Comparison of ENCODE assay signal across 8 mouse cellular contexts in genomic region chr11:69880853-69881603, GRCm38 (mm10). TPM values are rescaled to one million over a fixed set of nuclear protein-coding genes. Genes with fewer than 3 reads are reported as not detected.
DNase-seq lines count a peak whose midpoint lies in the region; ATAC-seq and TF ChIP-seq lines count a peak whose summit lies in the region.

Gene Kctd11, minus strand, starts transcription at chr11:69881406.

- H3K4me2 ChIP-seq in hindbrain, postnatal 0 days (ENCODE audit: low read depth, low read length), result peak within 1 kb of the TSS; percentile 54

- intact Hi-C loops in left cerebral cortex, postnatal 25 days (cut with DNase I), result no loop called here

- peak; percentile 95 to 97 for DNase-seq in adrenal gland, adult (ENCODE audit: inconsistent age in 2 of 2, low spot score in 1 of 2)
- DNase-seq in embryo, embryonic 10.5 days (ENCODE audit: low spot score), result peak; percentile 89
- DNase-seq in gastrocnemius, postnatal 10 days, result peak; percentile 87
- peak; percentile 78 for DNase-seq in hindbrain, postnatal 0 days (ENCODE audit: low spot score)
- peak; percentile 60 to 72 for DNase-seq in left cerebral cortex, postnatal 25 days (ENCODE audit: low spot score in 2 of 2)
- DNase-seq in right cerebral cortex, postnatal 14 days, result peak; percentile 64
- peak; percentile 86 for DNase-seq in urinary bladder, postnatal 25 days (ENCODE audit: low spot score)

- peak; percentile 87 for ATAC-seq in hindbrain, postnatal 0 days
- ATAC-seq in megakaryocyte-erythroid progenitor cell, adult 5-6 weeks (replicated peaks; ENCODE audit: low FRiP score, low TSS enrichment, poor library complexity, severe bottlenecking), result peak; percentile 14; the same call in 1 of the 2 replicates

- peak within 1 kb of the TSS; percentile 37; the same call in 1 of the 2 replicates for H3K9ac ChIP-seq in hindbrain, postnatal 0 days (replicated peaks; ENCODE audit: low read length)

- 0 out of 2 replicates have a peak, but pooled peaks have one; percentile 13 for TF ChIP-seq CTCF in hindbrain, postnatal 0 days (IDR thresholded peaks at IDR 0.05; ENCODE audit: low read depth)

- under 1% methylated on average over 45 of the region's 46 CpGs for WGBS in hindbrain, postnatal 0 days

- no peaks in the 10 kb centered on the region for H3K9me3 ChIP-seq in hindbrain, postnatal 0 days (ENCODE audit: low read length)

- H3K4me3 ChIP-seq in hindbrain, postnatal 0 days (ENCODE audit: low read length), result peak within 1 kb of the TSS; percentile 34

- H3K4me1 ChIP-seq in hindbrain, postnatal 0 days (ENCODE audit: insufficient read depth, low read length), result peaks cover 5% of the 10 kb centered on the region; the same call in 1 of the 2 replicates

- no peaks in the 10 kb centered on the region for H3K36me3 ChIP-seq in hindbrain, postnatal 0 days (ENCODE audit: insufficient read depth, low read length)

- H3K27ac ChIP-seq in hindbrain, postnatal 0 days, result peak within 1 kb of the TSS; percentile 57

- H3K27me3 ChIP-seq in hindbrain, postnatal 0 days (ENCODE audit: insufficient read depth, low read length), result no peaks in the 10 kb centered on the region

RNA-seq across cellular contexts. Expression of gene Kctd11, which starts in this region (rescaled TPM):
- 1 to 10 TPM; 2.3 to 3.7 TPM for total RNA-seq in gastrocnemius, postnatal 10 days (2021)
- 1.7 and 2.0 TPM in 2 replicates for total RNA-seq in hindbrain, postnatal 0 days (2014; rRNA removed)
- polyA plus RNA-seq in hindbrain, postnatal 0 days (2015; fragmentation: Nextera tagmentation; extraction: Ambion mirVana), result 1.3 and 1.7 TPM in 2 replicates
- 1 to 10 TPM; 1.1 to 1.2 TPM for total RNA-seq in left cerebral cortex, postnatal 25 days (2021)
- 0.54 and 0.79 TPM in 2 replicates for total RNA-seq in megakaryocyte-erythroid progenitor cell, adult 5-6 weeks (2014; fragmentation: Nextera tagmentation)
- 1.3 TPM in 1 of 2 replicates, not detected in the other for total RNA-seq in megakaryocyte-erythroid progenitor cell, adult 5-6 weeks (2017)

Comparison
In these comparisons a context has a peak if more than half of its experiments do, and no peak if none do; other contexts are left out.
1. Peak in every context shown above with its lines: DNase-seq, ATAC-seq, H3K4me3 ChIP-seq and H3K27ac ChIP-seq.